Mouse (Mus musculus): ENCODE measurements around the gene Tmem231. TPM values are rescaled to one million over a fixed set of nuclear protein-coding genes. Genes with fewer than 3 reads are reported as not detected.

The Tmem231 gene
- polyA plus RNA-seq, 1 experiment, result 8.0 TPM

GRCm38 (mm10) chr8:111964849-111965561 is 31.3 kb upstream of the Tmem231 start:
- WGBS, result 64% methylated on average over 7 of the region's 7 CpGs
- H3K4me1 ChIP-seq (ENCODE audit: control insufficient read depth, insufficient read depth, low read length), result no peaks in the 10 kb centered on the region
- TF ChIP-seq CTCF (IDR thresholded peaks at IDR 0.05; ENCODE audit: insufficient read depth, low read length) (no peak), POLR2A (IDR thresholded peaks at IDR 0.05; ENCODE audit: borderline replicate concordance, extremely low read depth, low read depth, low read length) (no peak)
- DNase-seq, result no peak
- no peak overlapping the region for H3K4me3 ChIP-seq (replicated peaks; ENCODE audit: extremely low read depth, low read depth, low read length)

- TF ChIP-seq CTCF (IDR thresholded peaks at IDR 0.05; ENCODE audit: insufficient read depth, low read length) (no peak), POLR2A (IDR thresholded peaks at IDR 0.05; ENCODE audit: borderline replicate concordance, extremely low read depth, low read depth, low read length) (no peak)
- H3K4me1 ChIP-seq (ENCODE audit: control insufficient read depth, insufficient read depth, low read length), result no peaks in the 10 kb centered on the region
- 51% methylated on average over 5 of the region's 5 CpGs for WGBS
- H3K4me3 ChIP-seq (replicated peaks; ENCODE audit: extremely low read depth, low read depth, low read length), result no peak overlapping the region
- DNase-seq, result no peak
These were observed 30.7 kb upstream of the Tmem231 start for GRCm38 (mm10) chr8:111964351-111964750.

- TF ChIP-seq POLR2A (IDR thresholded peaks at IDR 0.05; ENCODE audit: borderline replicate concordance, extremely low read depth, low read depth, low read length) (no peak), CTCF (IDR thresholded peaks at IDR 0.05; ENCODE audit: insufficient read depth, low read length) (no peak)
- DNase-seq, result no peak
- WGBS, result 90% methylated on average over 4 of the region's 4 CpGs
- Histone ChIP-seq H3K4me3 (replicated peaks; ENCODE audit: extremely low read depth, low read depth, low read length) (no peak overlapping the region), H3K4me1 (ENCODE audit: control insufficient read depth, insufficient read depth, low read length) (no peaks in the 10 kb centered on the region)
These were observed 29.9 kb upstream of the Tmem231 start for GRCm38 (mm10) chr8:111963546-111963945.

GRCm38 (mm10) chr8:111963091-111963490 is 29.4 kb upstream of the Tmem231 start:
- Histone ChIP-seq H3K4me1 (ENCODE audit: control insufficient read depth, insufficient read depth, low read length) (no peaks in the 10 kb centered on the region), H3K4me3 (replicated peaks; ENCODE audit: extremely low read depth, low read depth, low read length) (no peak overlapping the region)
- no peak for DNase-seq
- 63% methylated on average over 10 of the region's 10 CpGs for WGBS
- TF ChIP-seq CTCF (IDR thresholded peaks at IDR 0.05; ENCODE audit: insufficient read depth, low read length) (no peak), POLR2A (IDR thresholded peaks at IDR 0.05; ENCODE audit: borderline replicate concordance, extremely low read depth, low read depth, low read length) (no peak)

GRCm38 (mm10) chr8:111962589-111962988 is 28.9 kb upstream of the Tmem231 start:
- DNase-seq, result no peak
- TF ChIP-seq CTCF (IDR thresholded peaks at IDR 0.05; ENCODE audit: insufficient read depth, low read length) (no peak), POLR2A (IDR thresholded peaks at IDR 0.05; ENCODE audit: borderline replicate concordance, extremely low read depth, low read depth, low read length) (no peak)
- WGBS, result 88% methylated on average over 1 of the region's 1 CpGs

GRCm38 (mm10) chr8:111961330-111961729 is 27.6 kb upstream of the Tmem231 start:
- no peak for TF ChIP-seq CTCF (IDR thresholded peaks at IDR 0.05; ENCODE audit: insufficient read depth, low read length)
- TF ChIP-seq POLR2A (IDR thresholded peaks at IDR 0.05; ENCODE audit: borderline replicate concordance, extremely low read depth, low read depth, low read length), result no peak
- Histone ChIP-seq H3K4me3 (replicated peaks; ENCODE audit: extremely low read depth, low read depth, low read length) (no peak overlapping the region), H3K4me1 (ENCODE audit: control insufficient read depth, insufficient read depth, low read length) (no peaks in the 10 kb centered on the region)
- 78% methylated on average over 3 of the region's 3 CpGs for WGBS
- no peak for DNase-seq

More at GRCm38 (mm10) chr8:111962589-111962988, 28.9 kb upstream of the Tmem231 start:
- no peaks in the 10 kb centered on the region for H3K4me1 ChIP-seq (ENCODE audit: control insufficient read depth, insufficient read depth, low read length)
- no peak overlapping the region for H3K4me3 ChIP-seq (replicated peaks; ENCODE audit: extremely low read depth, low read depth, low read length)

GRCm38 (mm10) chr8:111960591-111961321 is 27.1 kb upstream of the Tmem231 start:
- DNase-seq, result no peak
- TF ChIP-seq CTCF (IDR thresholded peaks at IDR 0.05; ENCODE audit: insufficient read depth, low read length), result no peak
- no peak for TF ChIP-seq POLR2A (IDR thresholded peaks at IDR 0.05; ENCODE audit: borderline replicate concordance, extremely low read depth, low read depth, low read length)
- 70% methylated on average over 15 of the region's 15 CpGs for WGBS
- no peak overlapping the region for H3K4me3 ChIP-seq (replicated peaks; ENCODE audit: extremely low read depth, low read depth, low read length)
- no peaks in the 10 kb centered on the region for H3K4me1 ChIP-seq (ENCODE audit: control insufficient read depth, insufficient read depth, low read length)

- no peak for TF ChIP-seq POLR2A (IDR thresholded peaks at IDR 0.05; ENCODE audit: borderline replicate concordance, extremely low read depth, low read depth, low read length)
- no peak for TF ChIP-seq CTCF (IDR thresholded peaks at IDR 0.05; ENCODE audit: insufficient read depth, low read length)
- Histone ChIP-seq H3K4me1 (ENCODE audit: control insufficient read depth, insufficient read depth, low read length) (no peaks in the 10 kb centered on the region), H3K4me3 (replicated peaks; ENCODE audit: extremely low read depth, low read depth, low read length) (no peak overlapping the region)
- no peak for DNase-seq
- WGBS, result 94% methylated on average over 2 of the region's 2 CpGs
These were observed 23.6 kb upstream of the Tmem231 start for GRCm38 (mm10) chr8:111957231-111957630.

GRCm38 (mm10) chr8:111955879-111956278 is 22.2 kb upstream of the Tmem231 start:
- TF ChIP-seq POLR2A (IDR thresholded peaks at IDR 0.05; ENCODE audit: borderline replicate concordance, extremely low read depth, low read depth, low read length) (no peak), CTCF (IDR thresholded peaks at IDR 0.05; ENCODE audit: insufficient read depth, low read length) (no peak)
- no peak overlapping the region for H3K4me3 ChIP-seq (replicated peaks; ENCODE audit: extremely low read depth, low read depth, low read length)
- 75% methylated on average over 5 of the region's 5 CpGs for WGBS
- no peaks in the 10 kb centered on the region for H3K4me1 ChIP-seq (ENCODE audit: control insufficient read depth, insufficient read depth, low read length)
- no peak for DNase-seq
